Mouse (Mus musculus) liver, adult 2 months (tissue): ENCODE measurements at regions not wholly inside any gene's neighbourhood (a gene's known extent, or its start where the extent isn't known, plus 50 kb on each side); places are given as distances from the start of the nearest gene placed in this dataset.

Experiments used
- CTCF ChIP-seq: fragments of 200-500 bp; IDR thresholded peaks from 2 replicates; pipeline ENCODE4 v1.5.1; 2011; ENCODE audit warnings: low read depth, low read length, control low read depth
- POLR2A ChIP-seq: fragments of 200-500 bp; IDR thresholded peaks from 2 replicates; pipeline ENCODE4 v1.6.1; 2011; ENCODE audit warnings: low read length, control low read depth; ENCODE audit not compliant: insufficient read depth; ENCODE audit errors: extremely low read depth

DNA sequence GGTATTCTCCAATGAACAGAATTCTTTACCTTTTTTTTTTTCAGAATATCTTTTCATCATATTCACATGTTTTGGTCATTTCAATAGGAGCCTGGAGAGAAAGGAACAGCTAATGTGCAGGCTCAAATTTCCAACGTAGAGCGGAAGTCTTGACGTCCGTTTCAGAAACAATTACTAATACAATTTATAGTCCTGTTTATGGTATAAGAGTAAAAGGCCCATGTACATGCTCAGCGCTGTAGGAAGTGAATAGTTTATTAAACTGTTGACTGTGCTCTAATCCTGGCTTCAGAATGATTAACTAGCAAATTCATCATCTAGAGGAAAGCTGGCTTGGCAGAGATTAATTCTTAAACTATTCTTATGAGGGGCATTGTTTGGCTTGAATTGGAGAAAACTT, 142.1 kb downstream of the Pik3r1 start:
- TF ChIP-seq POLR2A (no peak), CTCF (no peak)
